Mouse (Mus musculus) hindbrain, embryonic 11.5 days (tissue): ENCODE measurements around the gene Sbno2. TPM values are rescaled to one million over a fixed set of nuclear protein-coding genes. Genes with fewer than 3 reads are reported as not detected.
A peak's percentile ranks its signal among the peaks of the same experiment; 100 is the strongest.

Experiments
- ATAC-seq: fragments of 200-750 bp; cut with Nextera tagmentation; 2 replicates; pipeline ENCODE4 v1.8.0; 2017; ENCODE audit warnings: mild to moderate bottlenecking, moderate TSS enrichment, moderate library complexity; ENCODE audit not compliant: low FRiP score
- DNase-seq: peaks from one replicate; pipeline ENCODE4 v3.0.0-alpha.2; 2015; ENCODE audit warnings: low spot score
- H3K27ac ChIP-seq: fragments of 300-500 bp; sonication (generic); 2 replicates; pipeline ENCODE4 v1.5.1; 2014; ENCODE audit warnings: mild to moderate bottlenecking, low read depth, low read length
- H3K27me3 ChIP-seq: fragments of 300-500 bp; sonication (generic); 2 replicates; pipeline ENCODE4 v1.6.1; 2014; ENCODE audit warnings: mild to moderate bottlenecking, low read length, moderate library complexity, mixed read lengths; ENCODE audit not compliant: control insufficient read depth, insufficient read depth
- H3K36me3 ChIP-seq: fragments of 300-500 bp; sonication (generic); 2 replicates; pipeline ENCODE4 v1.6.1; 2014; ENCODE audit warnings: mild to moderate bottlenecking, low read length, moderate library complexity, mixed read lengths; ENCODE audit not compliant: control insufficient read depth, insufficient read depth
- H3K4me1 ChIP-seq: fragments of 300-500 bp; sonication (generic); replicated peaks from 2 replicates; pipeline ENCODE4 v1.6.1; 2014; ENCODE audit warnings: low read length, mixed read lengths; ENCODE audit not compliant: control insufficient read depth, insufficient read depth
- H3K4me2 ChIP-seq: fragments of 300-500 bp; sonication (generic); replicated peaks from 2 replicates; pipeline ENCODE4 v1.6.1; 2014; ENCODE audit warnings: mild to moderate bottlenecking, low read depth, low read length
- H3K4me3 ChIP-seq: fragments of 300-500 bp; sonication (generic); 2 replicates; pipeline ENCODE4 v1.5.1; 2014; ENCODE audit warnings: low read depth, low read length
- H3K9ac ChIP-seq: fragments of 300-500 bp; sonication (generic); 2 replicates; pipeline ENCODE4 v1.6.1; 2014; ENCODE audit warnings: low read depth, low read length
- H3K9me3 ChIP-seq: fragments of 300-500 bp; sonication (generic); 2 replicates; pipeline ENCODE4 v1.6.1; 2016; ENCODE audit warnings: low read length; ENCODE audit not compliant: control insufficient read depth
- WGBS: fragments of 180-500 bp; shearing (Covaris S2); extraction: QIAGEN DNeasy Blood & Tissue Kit; methylation state at CpG from one replicate; pipeline ENCODE4 v1.1.7; 2014; 5-methylcytosine and 5-hydroxymethylcytosine counted together
- polyA plus RNA-seq: library from polyadenylated mRNA; unstranded; fragments of >200 nt; fragmentation: Nextera tagmentation; extraction: Ambion mirVana; gene quantifications from 2 replicates; pipeline ENCODE4 v1.2.1, GENCODE M21; 2014

The Sbno2 gene
- polyA plus RNA-seq, 1 experiment from 2014 or later, result 9.5 TPM

- peaks cover 5% of the 10 kb centered on the region; the same call in 1 of the 2 replicates for H3K36me3 ChIP-seq
- no peak for DNase-seq
- no peak overlapping the region for H3K4me2 ChIP-seq
- no peaks in the 10 kb centered on the region for H3K9me3 ChIP-seq
- H3K4me1 ChIP-seq, result peaks cover 16% of the 10 kb centered on the region
- no peak overlapping the region for H3K27ac ChIP-seq
- no peak overlapping the region for H3K9ac ChIP-seq
- H3K27me3 ChIP-seq, result no peaks in the 10 kb centered on the region
- no peak for ATAC-seq
- 88% methylated on average over 2 of the region's 2 CpGs for WGBS
- no peak overlapping the region for H3K4me3 ChIP-seq
Measured at GRCm38 (mm10) chr10:80120146-80120545, 14.8 kb upstream of the Sbno2 start.

- H3K27ac ChIP-seq, result peak overlapping the region; percentile 24; the same call in 1 of the 2 replicates
- DNase-seq, result no peak
- WGBS, result 62% methylated on average over 6 of the region's 6 CpGs
- peak overlapping the region; percentile 94; the same call in 1 of the 2 replicates for H3K4me3 ChIP-seq
- H3K9ac ChIP-seq, result no peak overlapping the region
- H3K9me3 ChIP-seq, result no peaks in the 10 kb centered on the region
- ATAC-seq, result no peak
- no peaks in the 10 kb centered on the region for H3K27me3 ChIP-seq
- peak overlapping the region; percentile 11; the same call in 1 of the 2 replicates for H3K4me2 ChIP-seq
- no peaks in the 10 kb centered on the region for H3K36me3 ChIP-seq
- H3K4me1 ChIP-seq, result peaks cover 16% of the 10 kb centered on the region
Measured at GRCm38 (mm10) chr10:80118552-80118951, 13.2 kb upstream of the Sbno2 start.

- no peaks in the 10 kb centered on the region for H3K9me3 ChIP-seq
- DNase-seq, result no peak
- H3K4me1 ChIP-seq, result peaks cover 16% of the 10 kb centered on the region
- peak overlapping the region; percentile 84; the same call in 1 of the 2 replicates for H3K9ac ChIP-seq
- no peaks in the 10 kb centered on the region for H3K36me3 ChIP-seq
- no peak overlapping the region for H3K27ac ChIP-seq
- H3K4me2 ChIP-seq, result peak overlapping the region; percentile 58
- ATAC-seq, result no peak
- WGBS, result 64% methylated on average over 1 of the region's 1 CpGs
- H3K4me3 ChIP-seq, result peak overlapping the region; percentile 94
- no peaks in the 10 kb centered on the region for H3K27me3 ChIP-seq
Measured at GRCm38 (mm10) chr10:80117736-80118135, 12.4 kb upstream of the Sbno2 start.

GRCm38 (mm10) chr10:80116927-80117691 is 11.7 kb upstream of the Sbno2 start:
- Histone ChIP-seq H3K4me1 (peaks cover 16% of the 10 kb centered on the region), H3K9me3 (no peaks in the 10 kb centered on the region), H3K9ac (peak overlapping the region; percentile 84), H3K4me2 (peak overlapping the region; percentile 58), H3K4me3 (peak overlapping the region; percentile 94), H3K27ac (no peak overlapping the region), H3K36me3 (no peaks in the 10 kb centered on the region), H3K27me3 (no peaks in the 10 kb centered on the region)
- WGBS, result 5% methylated on average over 30 of the region's 30 CpGs
- ATAC-seq (no peak), DNase-seq (no peak)

- peak overlapping the region; percentile 94 for H3K4me3 ChIP-seq
- H3K27ac ChIP-seq, result no peak overlapping the region
- no peaks in the 10 kb centered on the region for H3K36me3 ChIP-seq
- no peak for ATAC-seq
- under 1% methylated on average over 27 of the region's 27 CpGs for WGBS
- peak overlapping the region; percentile 58 for H3K4me2 ChIP-seq
- H3K4me1 ChIP-seq, result peaks cover 16% of the 10 kb centered on the region
- peak; percentile 58 for DNase-seq
- no peaks in the 10 kb centered on the region for H3K27me3 ChIP-seq
- H3K9me3 ChIP-seq, result no peaks in the 10 kb centered on the region
- peak overlapping the region; percentile 84 for H3K9ac ChIP-seq
Measured at GRCm38 (mm10) chr10:80116563-80116926, 11.2 kb upstream of the Sbno2 start.

GRCm38 (mm10) chr10:80115944-80116335 is 10.6 kb upstream of the Sbno2 start:
- H3K27me3 ChIP-seq, result no peaks in the 10 kb centered on the region
- ATAC-seq (no peak), DNase-seq (no peak)
- peak overlapping the region; percentile 84 for H3K9ac ChIP-seq
- H3K4me3 ChIP-seq, result peak overlapping the region; percentile 94
- peaks cover 16% of the 10 kb centered on the region for H3K4me1 ChIP-seq
- H3K36me3 ChIP-seq, result no peaks in the 10 kb centered on the region
- peak overlapping the region; percentile 65; the same call in 1 of the 2 replicates for H3K27ac ChIP-seq
- H3K9me3 ChIP-seq, result no peaks in the 10 kb centered on the region
- 1% methylated on average over 50 of the region's 63 CpGs for WGBS
- peak overlapping the region; percentile 58 for H3K4me2 ChIP-seq

GRCm38 (mm10) chr10:80115290-80115943 is 10.0 kb upstream of the Sbno2 start, which contains the start of gene Stk11:
TSS of gene Stk11 (plus strand) at chr10:80115803.
- peak within 1 kb of the TSS; percentile 94 for H3K4me3 ChIP-seq
- WGBS, result under 1% methylated on average over 66 of the region's 70 CpGs
- DNase-seq (peak; percentile 99), ATAC-seq (peak; percentile 99)
- H3K9me3 ChIP-seq, result no peaks in the 10 kb centered on the region
- H3K4me1 ChIP-seq, result peaks cover 16% of the 10 kb centered on the region
- no peaks in the 10 kb centered on the region for H3K36me3 ChIP-seq
- peak within 1 kb of the TSS; percentile 65 for H3K27ac ChIP-seq
- peak within 1 kb of the TSS; percentile 58 for H3K4me2 ChIP-seq
- peak within 1 kb of the TSS; percentile 84 for H3K9ac ChIP-seq
- H3K27me3 ChIP-seq, result no peaks in the 10 kb centered on the region

- 2% methylated on average over 27 of the region's 27 CpGs for WGBS
- no peaks in the 10 kb centered on the region for H3K36me3 ChIP-seq
- no peaks in the 10 kb centered on the region for H3K9me3 ChIP-seq
- H3K4me2 ChIP-seq, result peak overlapping the region; percentile 58
- peak overlapping the region; percentile 47; the same call in 1 of the 2 replicates for H3K27ac ChIP-seq
- H3K4me1 ChIP-seq, result peaks cover 16% of the 10 kb centered on the region
- no peaks in the 10 kb centered on the region for H3K27me3 ChIP-seq
- peak overlapping the region; percentile 94 for H3K4me3 ChIP-seq
- H3K9ac ChIP-seq, result peak overlapping the region; percentile 45
- DNase-seq (peak; percentile 95), ATAC-seq (peak; percentile 44)
Measured at GRCm38 (mm10) chr10:80114341-80115284, 9.2 kb upstream of the Sbno2 start.
